Comparison of ENCODE assay signal across 26 mouse cellular contexts in the genomic region with DNA sequence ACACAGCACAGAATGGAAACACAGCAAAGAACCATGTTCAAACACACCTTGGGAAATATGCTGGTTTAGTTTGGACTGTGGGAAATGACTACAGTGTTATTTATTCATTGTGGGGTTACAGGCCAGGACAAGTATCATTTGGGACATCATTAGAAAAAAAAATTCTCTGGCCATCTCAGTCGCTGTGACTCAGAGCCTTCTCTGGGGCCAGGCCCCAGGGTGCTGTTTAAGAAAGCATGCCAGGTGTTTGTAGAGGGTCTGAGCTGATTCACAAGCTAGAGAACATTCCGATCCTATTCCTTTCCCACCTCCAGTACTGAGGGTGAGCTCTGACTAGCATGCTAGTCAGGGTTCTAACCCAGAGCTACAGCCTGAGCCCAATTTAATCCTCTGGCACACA. TPM values are rescaled to one million over a fixed set of nuclear protein-coding genes. Genes with fewer than 3 reads are reported as not detected.
DNase-seq lines count a peak whose midpoint lies in the region; ATAC-seq and TF ChIP-seq lines count a peak whose summit lies in the region.
"Had no signal": no experiment of that assay in that cellular context is flagged by ENCODE, and none has a peak within 500 bp of the region (broad histone marks: within the 10 kb centered on the region; RNA-seq: fewer than 3 reads in every experiment).

No protein-coding gene starts in this region.

- no peak overlapping the region for H3K9ac ChIP-seq in hindbrain, embryonic 11.5 days (ENCODE audit: low read depth, low read length)
- H3K9ac ChIP-seq: embryonic facial prominence, embryonic 12.5 days; forebrain, embryonic 13.5 days; forebrain, embryonic 15.5 days; forebrain, postnatal 0 days had no signal

- WGBS in hindbrain, embryonic 11.5 days: 70% methylated on average over 2 of the region's 2 CpGs

- TF ChIP-seq CTCF in gastrocnemius, adult 2 months (IDR thresholded peaks at IDR 0.05): no peak

- no peak overlapping the region for H3K4me3 ChIP-seq in gastrocnemius, adult 2 months
- H3K4me3 ChIP-seq in hindbrain, embryonic 11.5 days (ENCODE audit: low read depth, low read length): no peak overlapping the region
- H3K4me3 ChIP-seq: embryonic facial prominence, embryonic 10.5 days; embryonic facial prominence, embryonic 12.5 days; erythroblast, embryonic 14.5 days; forebrain, embryonic 13.5 days; forebrain, embryonic 15.5 days had no signal

- no peak overlapping the region for H3K27ac ChIP-seq in gastrocnemius, adult 2 months
- H3K27ac ChIP-seq in hindbrain, embryonic 11.5 days (ENCODE audit: low read depth, low read length): no peak overlapping the region
- H3K27ac ChIP-seq: embryonic facial prominence, embryonic 10.5 days; embryonic facial prominence, embryonic 12.5 days; forebrain, embryonic 13.5 days; forebrain, embryonic 15.5 days had no signal

- no peak overlapping the region for H3K4me2 ChIP-seq in hindbrain, embryonic 11.5 days (replicated peaks; ENCODE audit: low read depth, low read length)
- H3K4me2 ChIP-seq: embryonic facial prominence, embryonic 12.5 days; forebrain, embryonic 13.5 days; forebrain, embryonic 15.5 days had no signal

- intact Hi-C loops in gastrocnemius, adult 2 months (cut with DNase I): no loop called here
- intact Hi-C loops in gastrocnemius, postnatal 14 days (cut with DNase I; ENCODE audit: low total_unique reads): no loop called here

- ATAC-seq in hindbrain, embryonic 11.5 days (ENCODE audit: low FRiP score): no peak
- no peak for ATAC-seq in granulocyte monocyte progenitor cell, adult 5-6 weeks (replicated peaks; ENCODE audit: poor library complexity, severe bottlenecking)
- ATAC-seq: CD4-positive, CD25-positive, alpha-beta regulatory T cell, adult 4 months; forebrain, embryonic 13.5 days; forebrain, embryonic 15.5 days; forebrain, postnatal 0 days had no signal

- H3K9me3 ChIP-seq in hindbrain, embryonic 11.5 days (ENCODE audit: control insufficient read depth, low read length): no peaks in the 10 kb centered on the region
- H3K9me3 ChIP-seq: embryonic facial prominence, embryonic 10.5 days; embryonic facial prominence, embryonic 12.5 days; forebrain, embryonic 13.5 days; forebrain, embryonic 15.5 days had no signal

- no peaks in the 10 kb centered on the region for H3K4me1 ChIP-seq in hindbrain, embryonic 11.5 days (replicated peaks; ENCODE audit: control insufficient read depth, insufficient read depth, low read length)
- H3K4me1 ChIP-seq: embryonic facial prominence, embryonic 12.5 days; forebrain, embryonic 13.5 days; forebrain, embryonic 15.5 days had no signal

- no peaks in the 10 kb centered on the region for H3K27me3 ChIP-seq in hindbrain, embryonic 11.5 days (ENCODE audit: control insufficient read depth, insufficient read depth, low read length)
- H3K27me3 ChIP-seq: CH12.LX; embryonic facial prominence, embryonic 12.5 days; forebrain, embryonic 13.5 days; forebrain, embryonic 15.5 days had no signal

- no peaks in the 10 kb centered on the region for H3K36me3 ChIP-seq in hindbrain, embryonic 11.5 days (ENCODE audit: control insufficient read depth, insufficient read depth, low read length)
- H3K36me3 ChIP-seq: embryonic facial prominence, embryonic 10.5 days; embryonic facial prominence, embryonic 12.5 days; forebrain, embryonic 15.5 days; G1E had no signal

- peak; percentile 32 for DNase-seq in gastrocnemius, adult 2 months
- no peak for DNase-seq in gastrocnemius, postnatal 14 days
- peak; percentile 79 for DNase-seq in heart, adult 11 months
- DNase-seq in heart, adult 8-10 months (ENCODE audit: low spot score): no peak
- peak; percentile 63 for DNase-seq in Muller cell, postnatal 12 days (ENCODE audit: inconsistent ontology term)
- peak; percentile 30 for DNase-seq in fibroblast of lung, adult 2 months (ENCODE audit: low read depth)
- no peak for DNase-seq in hindbrain, embryonic 11.5 days (ENCODE audit: low spot score)
- DNase-seq: adrenal gland, adult 2 months; adrenal gland, postnatal 14 days; adrenal gland, postnatal 36 days; B cell, adult 2 months; cerebellum, adult 11-12 months; cerebellum, adult 2 months; cerebellum, adult 9-10 months; cerebellum, postnatal 10 days; cerebellum, postnatal 25 days; forebrain, postnatal 0 days had no signal

RNA-seq across cellular contexts. Expression of a gene that starts 5.4 kb away (rescaled TPM):
- total RNA-seq in gastrocnemius, adult 2 months (2021): under 1 TPM; 0.31 to 0.78 TPM
- total RNA-seq in gastrocnemius, postnatal 14 days (2021): 1 to 10 TPM; 4.6 to 6.9 TPM
- total RNA-seq in heart, adult 8-10 months (2022): under 1 TPM; 0.31 to 0.37 (median 0.34) TPM
- polyA plus RNA-seq in hindbrain, embryonic 11.5 days (2014; fragmentation: Nextera tagmentation; extraction: Ambion mirVana): 3.1 and 4.5 TPM in 2 replicates
- total RNA-seq in granulocyte monocyte progenitor cell, adult 5-6 weeks (2014; fragmentation: Nextera tagmentation): not detected in 2 replicates
- not detected in 2 replicates for total RNA-seq in granulocyte monocyte progenitor cell, adult 5-6 weeks (2017)
- total RNA-seq: CH12.LX had no signal
- polyA plus RNA-seq: G1E had no signal

Comparison
In these comparisons a context has a peak if more than half of its experiments do, and no peak if none do; other contexts are left out.
1. DNase-seq: peak in gastrocnemius, adult 2 months (single experiment), heart, adult 11 months (single experiment), Muller cell, postnatal 12 days (single experiment) and fibroblast of lung, adult 2 months (single experiment); none in gastrocnemius, postnatal 14 days (single experiment), heart, adult 8-10 months (single experiment) and hindbrain, embryonic 11.5 days (single experiment).